Mouse (Mus musculus) layer of hippocampus, adult 8-10 months (tissue): ENCODE measurements around the gene Pum2. TPM values are rescaled to one million over a fixed set of nuclear protein-coding genes. Genes with fewer than 3 reads are reported as not detected.

ENCODE experiments used
- DNase-seq, 2 experiments: peaks; one replicate each; pipeline ENCODE4 v3.0.0; 2022; ENCODE audit warnings: low spot score in 2 of 2
- total RNA-seq, 4 experiments: library from RNA; stranded (reverse); gene quantifications; 2 replicates each; pipeline ENCODE4 v1.2.4; 2022

Pum2 gene
- total RNA-seq, 4 experiments from 2014 or later = 170 to 200 (median 188) TPM

DNA sequence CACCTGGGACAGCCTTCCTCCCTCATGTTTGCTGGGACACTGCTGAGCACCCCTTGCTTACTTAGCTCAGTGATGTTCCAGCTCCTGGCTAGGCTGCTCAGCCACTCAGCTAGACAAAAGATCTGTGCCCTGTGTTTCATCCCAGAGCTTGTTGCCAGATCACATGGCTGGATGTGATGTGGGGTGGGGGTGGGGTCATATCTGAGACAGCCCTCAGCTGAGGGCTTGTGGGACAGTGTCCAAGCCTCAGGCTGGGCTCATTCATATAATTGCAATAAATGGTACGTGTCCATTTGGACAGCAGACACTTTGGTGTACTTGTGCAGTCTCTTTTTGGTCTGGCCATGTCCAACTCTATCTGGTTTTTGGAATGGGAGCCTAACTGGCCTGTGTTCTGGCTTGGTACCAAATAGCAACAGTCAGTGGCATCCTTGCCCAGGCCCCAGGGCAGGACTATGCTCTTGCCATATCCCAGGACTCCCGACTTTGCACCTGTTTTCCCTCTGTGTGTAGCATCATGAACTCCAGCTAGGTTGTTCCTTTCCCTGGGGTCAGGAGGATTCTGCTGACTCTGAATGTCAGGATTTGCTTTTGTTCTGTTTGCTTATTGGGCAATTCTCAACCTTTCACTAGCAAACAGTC, 119.6 kb downstream of the Pum2 start:
- DNase-seq = no peak

DNA sequence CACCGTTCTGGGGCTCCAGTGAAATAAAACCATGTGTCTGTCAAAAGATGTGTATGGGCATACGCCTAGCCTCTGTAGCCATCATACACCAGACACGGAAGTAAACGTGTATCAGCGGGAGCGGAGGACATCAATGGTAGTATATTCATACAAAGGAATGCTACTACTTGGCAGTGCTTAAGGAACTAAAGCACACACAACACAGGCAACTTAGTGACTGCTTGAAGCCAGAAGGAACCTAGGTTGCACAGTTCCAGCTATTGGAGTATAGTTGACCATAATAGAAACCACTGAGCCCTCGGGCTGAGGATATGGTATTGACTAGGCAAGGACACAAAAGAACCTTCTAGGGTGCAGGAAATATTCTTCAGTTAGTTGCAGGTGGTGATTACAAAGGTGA, 124.0 kb downstream of the Pum2 start:
- no peak for DNase-seq

GRCm38 (mm10) chr12:8798486-8799020, 124.6 kb downstream of the Pum2 start:
- no peak for DNase-seq

Other genes starting within 250 kb of the Pum2 start
- gene Rhob, start 174.1 kb upstream of the Pum2 start, total RNA-seq = 100 to 1,000 TPM; 285 to 368 (median 321) TPM
- not detected for gene Slc7a15, start 75.1 kb upstream of the Pum2 start, total RNA-seq
- 1 to 10 TPM in 2 of 4 experiments, under 1 TPM in 2; 0.80 to 2.4 (median 1.1) TPM for gene Sdc1, start 97.2 kb downstream of the Pum2 start, total RNA-seq
- gene Laptm4a, start 247.5 kb downstream of the Pum2 start, total RNA-seq = 100 to 1,000 TPM; 209 to 255 (median 223) TPM